Mouse (Mus musculus) urinary bladder, adult 18-20 months (tissue): ENCODE data around the gene Tmprss9.

Source experiments
- DNase-seq, 2 experiments: peaks; one replicate each; pipeline ENCODE4 v3.0.0; 2022; ENCODE audit warnings: low spot score in 2 of 2, mixed read lengths in 2 of 2

Tmprss9 gene

GRCm38 (mm10) chr10:80915260-80915659, 43.6 kb downstream of the Tmprss9 start:
- no peak for DNase-seq

GRCm38 (mm10) chr10:80915736-80916135, 44.1 kb downstream of the Tmprss9 start:
- no peak for DNase-seq

DNA sequence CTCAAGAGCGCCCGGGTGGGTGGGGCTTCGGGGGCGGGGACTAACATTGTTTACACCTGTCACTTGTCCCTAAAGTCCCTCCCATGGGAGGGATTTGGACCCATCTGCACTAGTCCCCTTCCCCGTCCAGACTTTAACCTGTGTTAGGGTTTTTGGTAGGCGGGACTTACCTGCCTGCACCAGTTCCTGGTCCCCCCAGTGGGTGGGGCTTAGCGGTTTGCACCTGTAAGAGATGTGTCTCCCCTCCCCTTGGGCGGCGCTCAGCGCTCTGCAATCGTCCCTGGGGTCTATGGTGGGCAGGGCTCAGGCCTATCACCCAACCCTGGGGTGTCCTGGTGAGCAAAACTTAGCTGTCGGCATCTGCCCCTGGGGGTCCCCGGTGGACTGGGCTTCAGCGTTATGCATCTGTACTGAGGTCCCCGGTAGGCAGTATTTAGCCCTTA, 45.7 kb downstream of the Tmprss9 start:
- DNase-seq = no peak

GRCm38 (mm10) chr10:80917779-80918434, 46.3 kb downstream of the Tmprss9 start, which contains the start of gene Lmnb2:
Gene Lmnb2 (minus strand): TSS chr10:80918245.
- peak; percentile 55 to 58 for DNase-seq

- no peak for DNase-seq
Observed at GRCm38 (mm10) chr10:80921923-80922322, 50.3 kb downstream of the Tmprss9 start.

DNA sequence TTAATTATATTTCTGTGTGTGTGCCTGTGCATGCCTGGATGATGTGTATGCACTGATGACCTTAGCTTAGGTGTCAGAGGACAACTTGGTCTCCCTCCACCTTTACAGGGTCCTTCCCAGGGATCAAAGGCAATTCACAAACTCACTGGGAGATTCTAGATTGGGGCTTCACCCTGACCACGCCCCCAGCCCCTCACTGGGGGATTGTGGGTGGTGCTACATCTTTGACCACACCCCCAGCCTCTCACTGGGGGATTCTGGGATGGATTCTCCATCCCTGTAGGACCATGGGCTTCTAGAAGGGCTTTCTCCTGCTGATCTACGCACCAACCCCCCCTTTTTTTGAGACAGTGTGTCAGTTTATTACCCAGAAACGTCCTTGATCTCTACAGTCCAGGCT, 53.8 kb downstream of the Tmprss9 start:
- no peak for DNase-seq

GRCm38 (mm10) chr10:80928586-80929298, 57.1 kb downstream of the Tmprss9 start:
- DNase-seq = peak; percentile 80 to 83

GRCm38 (mm10) chr10:80929299-80930226, 57.9 kb downstream of the Tmprss9 start, which contains the start of gene Gadd45b:
Gene Gadd45b (plus strand): TSS chr10:80930073.
- DNase-seq = peak; percentile 96 to 99

GRCm38 (mm10) chr10:80930361-80931152, 58.9 kb downstream of the Tmprss9 start:
- no peak for DNase-seq

- DNase-seq = no peak
Observed at GRCm38 (mm10) chr10:80931153-80931671, 59.6 kb downstream of the Tmprss9 start.

DNA sequence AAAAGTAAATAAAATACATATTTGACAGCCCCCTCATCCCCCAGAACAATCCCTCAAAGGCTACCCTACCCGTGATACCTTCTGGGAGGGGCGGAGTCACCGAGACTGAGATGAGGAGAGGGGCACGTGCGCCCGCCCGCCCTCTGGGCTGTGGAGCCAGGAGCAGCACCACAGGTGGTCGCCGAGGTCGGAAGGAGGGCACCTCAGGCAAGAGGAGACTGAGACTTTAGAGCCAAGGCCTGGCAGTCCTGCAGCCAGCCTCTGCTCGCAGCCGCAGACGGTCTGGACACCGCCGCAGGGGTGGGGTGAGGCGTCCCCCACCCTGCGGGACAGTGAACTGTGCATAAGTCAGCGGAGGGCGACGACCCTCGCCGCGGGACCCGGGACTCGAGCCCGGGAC, 60.0 kb downstream of the Tmprss9 start:
- DNase-seq = no peak

GRCm38 (mm10) chr10:80932206-80932605, 60.6 kb downstream of the Tmprss9 start:
- no peak for DNase-seq

DNA sequence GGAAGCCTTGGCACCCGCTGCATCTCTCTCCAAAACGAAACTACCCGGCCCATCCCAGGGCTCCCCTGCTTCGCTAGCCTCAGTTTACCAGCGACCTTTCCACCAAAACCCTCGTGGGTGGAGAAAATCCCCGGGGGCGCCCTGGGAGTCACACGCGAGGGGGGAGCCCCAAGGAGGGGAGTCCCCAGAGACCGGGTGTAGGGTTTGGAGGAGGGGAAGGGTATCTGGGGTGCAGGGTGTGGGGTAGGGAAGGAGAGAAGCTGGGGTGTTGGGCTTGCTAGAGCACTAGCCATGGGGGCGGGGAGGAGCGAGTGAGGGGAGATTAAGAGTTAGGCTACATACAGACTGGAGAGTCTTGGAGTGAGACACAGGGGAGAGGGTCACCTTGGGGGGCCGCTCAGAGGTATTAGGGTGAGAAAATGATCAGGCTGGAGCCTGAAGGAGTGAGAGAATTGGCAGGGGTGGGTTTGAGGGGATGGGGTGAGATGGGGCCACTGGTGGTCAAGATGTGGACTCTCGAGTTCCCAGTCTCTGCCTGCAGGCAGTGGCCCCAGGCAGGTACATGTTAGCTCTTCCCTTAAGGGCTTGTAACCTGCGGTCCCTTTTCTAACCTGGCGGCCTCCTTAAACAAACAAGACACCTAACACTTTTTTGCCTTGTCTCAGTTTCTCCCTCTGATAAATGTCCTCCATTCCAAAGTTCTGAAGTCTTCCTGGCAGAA, 61.2 kb downstream of the Tmprss9 start:
- DNase-seq = no peak

DNA sequence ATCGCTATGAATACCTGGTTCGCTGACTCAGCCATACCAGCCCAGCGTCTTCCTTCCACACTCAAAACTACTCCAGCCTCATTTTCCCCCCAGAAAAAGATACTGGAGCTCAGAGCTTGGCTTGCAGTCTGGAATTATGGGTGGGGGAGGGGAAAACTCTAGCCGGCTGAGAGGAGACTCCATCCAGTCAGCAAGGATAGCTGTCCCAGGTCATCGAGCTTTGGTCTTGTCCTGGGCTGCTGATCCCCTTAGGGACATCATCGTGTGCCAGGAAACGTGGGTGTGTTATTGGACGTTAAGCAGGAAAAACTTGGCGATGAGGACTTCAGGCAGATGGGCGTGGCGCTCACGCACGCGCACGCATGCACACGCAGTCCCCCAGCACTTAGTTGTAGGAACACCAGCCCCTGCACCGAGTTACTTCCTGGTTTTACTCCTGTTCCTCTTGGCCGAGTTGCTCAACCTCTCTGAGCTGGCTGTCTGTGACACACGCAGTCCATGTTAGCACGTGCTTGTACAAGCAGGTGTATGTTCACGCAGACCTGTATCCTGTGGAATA, 61.9 kb downstream of the Tmprss9 start:
- DNase-seq = no peak

- no peak for DNase-seq
Observed at GRCm38 (mm10) chr10:80934136-80934985, 62.7 kb downstream of the Tmprss9 start.

DNA sequence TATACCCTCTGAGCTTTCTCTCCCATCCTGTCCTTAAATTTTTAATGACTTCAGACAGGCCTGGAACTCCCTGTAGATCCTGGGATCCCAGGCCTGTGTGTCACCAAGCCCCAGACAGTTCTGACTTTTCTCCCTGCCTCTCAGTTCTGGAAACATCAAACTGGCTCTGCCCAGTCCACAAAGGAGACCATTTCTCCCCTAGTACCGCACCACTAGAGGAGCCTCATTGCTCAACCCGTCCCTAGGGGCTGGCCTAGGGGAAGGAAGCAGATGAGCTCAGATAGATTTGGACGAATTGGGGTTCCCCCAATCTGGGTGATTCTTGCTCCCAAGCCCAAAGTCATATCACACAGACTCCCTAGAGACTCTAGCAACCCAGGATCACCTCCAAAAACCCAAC, 63.6 kb downstream of the Tmprss9 start:
- no peak for DNase-seq

DNA sequence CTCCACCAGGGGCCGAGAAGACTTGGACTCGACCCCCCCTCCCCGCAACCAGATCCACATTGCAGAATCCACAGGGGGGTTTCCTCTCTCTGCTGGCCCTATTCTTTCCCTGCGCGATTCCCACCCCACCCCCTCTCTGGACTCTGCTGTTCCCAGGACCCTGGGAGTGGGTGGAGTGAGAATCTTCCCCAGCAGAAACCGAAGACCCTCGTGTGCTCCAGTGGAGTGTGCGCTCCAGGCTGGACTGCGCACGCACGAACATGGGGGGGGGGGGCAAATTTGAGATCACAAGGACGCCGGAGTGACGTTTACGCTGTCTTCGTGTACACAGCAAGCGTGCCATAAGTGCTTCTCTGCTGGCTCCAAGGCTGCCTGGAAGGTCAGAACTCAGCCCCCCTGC, 64.0 kb downstream of the Tmprss9 start:
- DNase-seq = no peak

- DNase-seq = peak in 1 of 2 experiments; percentile 60
Observed at GRCm38 (mm10) chr10:80936135-80936809, 64.6 kb downstream of the Tmprss9 start.

DNA sequence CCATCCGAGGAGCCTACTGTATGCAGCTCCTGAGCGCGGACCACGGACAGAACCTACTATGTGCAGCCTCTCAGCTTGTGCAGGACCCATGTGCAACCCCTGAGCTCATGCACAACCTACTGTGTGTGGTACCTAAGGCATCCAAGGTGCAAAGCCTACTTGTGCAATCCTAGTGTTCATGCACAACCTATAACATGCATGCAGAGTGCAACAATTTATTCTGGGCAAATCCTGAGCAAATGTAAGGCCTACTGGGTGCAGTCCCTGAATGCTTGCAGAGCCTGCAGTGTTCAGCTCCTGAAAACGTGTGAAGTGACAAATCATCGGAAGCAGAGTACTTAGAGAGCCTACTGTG, 65.1 kb downstream of the Tmprss9 start:
- no peak for DNase-seq
